Mouse (Mus musculus) embryonic facial prominence, embryonic 10.5 days (tissue): ENCODE results near the gene Aacs. TPM values are rescaled to one million over a fixed set of nuclear protein-coding genes. Genes with fewer than 3 reads are reported as not detected.
"Not testable (repeated sequence)": the region's sequence is repeated elsewhere in the genome, so short reads cannot be mapped to it uniquely, and the experiment has no call there.

ENCODE experiments used
- DNase-seq: peaks from one replicate; pipeline ENCODE4 v3.0.0-alpha.2; 2017; ENCODE audit warnings: low spot score
- H3K27ac ChIP-seq: fragments of 300-500 bp; sonication (generic); replicated peaks from 2 replicates; pipeline ENCODE4 v1.5.1; 2016; ENCODE audit warnings: mild to moderate bottlenecking
- H3K27me3 ChIP-seq: fragments of 300-500 bp; sonication (generic); replicated peaks from 2 replicates; pipeline ENCODE4 v1.6.1; 2016; ENCODE audit warnings: low read depth, mild to moderate bottlenecking; ENCODE audit not compliant: poor library complexity, severe bottlenecking
- H3K36me3 ChIP-seq: fragments of 300-500 bp; sonication (generic); replicated peaks from 2 replicates; pipeline ENCODE4 v1.6.1; 2016; ENCODE audit warnings: mild to moderate bottlenecking, moderate library complexity
- H3K4me1 ChIP-seq: fragments of 300-500 bp; sonication (generic); 2 replicates; pipeline ENCODE4 v1.6.1; 2016
- H3K4me3 ChIP-seq: fragments of 300-500 bp; sonication (generic); 2 replicates; pipeline ENCODE4 v1.5.1; 2016; ENCODE audit warnings: mild to moderate bottlenecking, moderate library complexity
- H3K9me3 ChIP-seq: fragments of 300-500 bp; sonication (generic); 2 replicates; pipeline ENCODE4 v1.6.1; 2016; ENCODE audit warnings: mild to moderate bottlenecking
- WGBS: fragments of 180-500 bp; shearing (Covaris S2); methylation state at CpG from one replicate; pipeline ENCODE4 v1.1.7; 2016; 5-methylcytosine and 5-hydroxymethylcytosine counted together
- polyA plus RNA-seq: library from polyadenylated mRNA; unstranded; fragments of >200 nt; fragmentation: Nextera tagmentation; extraction: Ambion mirVana; gene quantifications from 2 replicates; pipeline ENCODE4 v1.2.1, GENCODE M21; 2016

Aacs gene
- polyA plus RNA-seq, result 51.2 and 60.1 TPM in 2 replicates

DNA sequence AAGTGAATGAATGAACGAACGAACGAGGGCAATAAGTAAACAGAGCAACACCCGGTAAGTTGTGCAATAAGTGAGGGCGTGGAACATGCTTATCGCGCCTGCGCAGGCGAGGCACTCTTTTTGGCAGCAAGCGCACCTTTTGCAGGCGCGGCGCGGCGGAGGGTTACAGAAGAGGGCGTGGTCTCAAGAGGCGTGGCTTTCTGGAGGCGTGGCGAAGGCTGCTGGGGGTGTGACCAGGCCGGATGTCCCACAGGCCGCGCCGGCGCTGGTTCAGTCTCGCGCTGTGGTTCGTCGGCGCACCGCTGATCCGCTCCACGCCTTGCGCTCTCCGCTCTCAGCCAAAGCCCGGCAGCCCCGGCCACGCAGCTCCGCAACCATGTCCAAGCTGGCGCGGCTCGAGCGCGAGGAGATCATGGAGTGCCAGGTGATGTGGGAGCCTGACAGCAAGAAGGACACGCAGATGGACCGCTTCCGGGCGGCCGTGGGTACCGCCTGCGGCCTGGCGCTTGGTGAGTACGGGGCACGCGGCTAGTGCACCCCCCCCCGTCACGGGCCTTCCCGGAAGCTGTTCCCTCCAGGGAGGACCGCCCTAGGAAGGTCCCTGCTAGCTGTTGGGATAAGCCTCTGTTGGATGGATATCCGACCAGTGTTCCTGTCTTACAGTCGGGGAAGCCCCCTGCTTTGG lies at the start of gene Aacs:
Gene Aacs (plus strand): TSS at position 214 of the 685 bp plus-strand sequence.
- Histone ChIP-seq H3K36me3 (peaks cover 20% of the 10 kb centered on the region), H3K9me3 (no peaks in the 10 kb centered on the region), H3K4me3 (peak within 1 kb of the TSS; percentile 92), H3K27me3 (no peaks in the 10 kb centered on the region), H3K27ac (peak within 1 kb of the TSS; percentile 84), H3K4me1 (peaks cover 41% of the 10 kb centered on the region)
- peak; percentile 98 for DNase-seq
- WGBS, result under 1% methylated on average over 60 of the region's 60 CpGs

DNA sequence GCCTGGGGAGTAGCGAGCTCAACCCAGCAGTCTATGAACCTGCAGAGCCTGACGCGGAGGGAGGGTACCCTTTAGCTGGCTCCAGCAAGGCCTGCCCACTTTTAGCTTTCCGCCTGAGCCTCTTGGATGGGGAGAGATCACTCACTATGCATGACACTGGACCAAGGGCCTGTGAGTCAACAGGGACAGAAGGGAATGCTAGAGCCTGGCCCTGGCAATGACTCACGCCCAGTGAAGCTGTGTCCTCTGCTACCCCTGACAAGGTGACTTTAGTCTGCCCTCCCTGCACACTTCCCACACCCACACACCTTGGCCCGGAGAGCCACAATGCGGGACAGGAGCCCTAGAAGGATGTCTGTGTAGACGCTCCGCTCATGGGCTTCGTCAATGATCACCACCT lies 49.3 kb upstream of the Aacs start:
- H3K27me3 ChIP-seq, result no peaks in the 10 kb centered on the region
- WGBS, result 95% methylated on average over 10 of the region's 10 CpGs
- H3K36me3 ChIP-seq, result peaks cover 100% of the 10 kb centered on the region
- DNase-seq, result no peak
- no peaks in the 10 kb centered on the region for H3K9me3 ChIP-seq
- H3K4me1 ChIP-seq, result no peaks in the 10 kb centered on the region
- H3K27ac ChIP-seq, result no peak overlapping the region
- H3K4me3 ChIP-seq, result no peak overlapping the region

GRCm38 (mm10) chr5:125432324-125432723 lies 43.3 kb upstream of the Aacs start:
- H3K9me3 ChIP-seq, H3K27me3 ChIP-seq, H3K27ac ChIP-seq, DNase-seq: not testable (repeated sequence)
- Histone ChIP-seq H3K4me1 (peaks cover 16% of the 10 kb centered on the region), H3K36me3 (peaks cover 47% of the 10 kb centered on the region), H3K4me3 (peak overlapping the region; percentile 85; the same call in 1 of the 2 replicates)
- 92% methylated on average over 2 of the region's 2 CpGs for WGBS

- H3K36me3 ChIP-seq, result peaks cover 31% of the 10 kb centered on the region
- H3K9me3 ChIP-seq, result no peaks in the 10 kb centered on the region
- peak within 1 kb of the TSS; percentile 88 for H3K27ac ChIP-seq
- no peaks in the 10 kb centered on the region for H3K27me3 ChIP-seq
- peak; percentile 96 for DNase-seq
- H3K4me1 ChIP-seq, result peaks cover 16% of the 10 kb centered on the region
- under 1% methylated on average over 46 of the region's 46 CpGs for WGBS
- H3K4me3 ChIP-seq, result peak within 1 kb of the TSS; percentile 85
These were observed 41.7 kb upstream of the Aacs start, which contains the start of gene Dhx37 for GRCm38 (mm10) chr5:125433793-125434337. Gene Dhx37 (minus strand): TSS chr5:125434121.

DNA sequence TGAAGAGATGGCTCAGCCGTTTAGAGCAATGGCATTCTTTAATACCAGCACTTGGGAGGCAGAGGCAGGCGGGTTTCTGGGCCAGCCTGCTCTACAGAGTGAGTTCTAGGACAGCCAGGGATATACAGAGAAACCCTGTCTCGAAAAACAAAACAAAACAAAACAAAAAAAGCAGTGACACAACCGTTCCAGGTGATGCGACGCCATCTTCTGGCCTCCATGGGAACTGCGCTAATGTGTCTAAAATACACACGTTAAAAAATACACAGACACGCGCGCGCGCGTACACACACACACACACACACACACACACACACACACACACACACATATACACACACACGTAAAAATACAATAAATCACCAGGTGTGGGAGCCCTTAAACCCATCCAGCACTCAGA lies 41.3 kb upstream of the Aacs start:
- WGBS, result 56% methylated on average over 15 of the region's 15 CpGs
- DNase-seq, result not testable (repeated sequence)

GRCm38 (mm10) chr5:125440583-125441233 lies 34.9 kb upstream of the Aacs start:
- 2% methylated on average over 7 of the region's 7 CpGs for WGBS
- peaks cover 23% of the 10 kb centered on the region for H3K4me1 ChIP-seq
- peak overlapping the region; percentile 93 for H3K4me3 ChIP-seq
- H3K36me3 ChIP-seq, result peaks cover 26% of the 10 kb centered on the region
- peak overlapping the region; percentile 97 for H3K27ac ChIP-seq
- no peaks in the 10 kb centered on the region for H3K27me3 ChIP-seq
- no peak for DNase-seq
- no peaks in the 10 kb centered on the region for H3K9me3 ChIP-seq

More for the DNA sequence above, 41.3 kb upstream of the Aacs start:
- Histone ChIP-seq H3K27ac (peak overlapping the region; percentile 88; the same call in 1 of the 2 replicates), H3K4me3 (peak overlapping the region; percentile 85), H3K36me3 (peaks cover 27% of the 10 kb centered on the region), H3K4me1 (peaks cover 16% of the 10 kb centered on the region)
- not testable (repeated sequence) for H3K9me3 ChIP-seq, H3K27me3 ChIP-seq

DNA sequence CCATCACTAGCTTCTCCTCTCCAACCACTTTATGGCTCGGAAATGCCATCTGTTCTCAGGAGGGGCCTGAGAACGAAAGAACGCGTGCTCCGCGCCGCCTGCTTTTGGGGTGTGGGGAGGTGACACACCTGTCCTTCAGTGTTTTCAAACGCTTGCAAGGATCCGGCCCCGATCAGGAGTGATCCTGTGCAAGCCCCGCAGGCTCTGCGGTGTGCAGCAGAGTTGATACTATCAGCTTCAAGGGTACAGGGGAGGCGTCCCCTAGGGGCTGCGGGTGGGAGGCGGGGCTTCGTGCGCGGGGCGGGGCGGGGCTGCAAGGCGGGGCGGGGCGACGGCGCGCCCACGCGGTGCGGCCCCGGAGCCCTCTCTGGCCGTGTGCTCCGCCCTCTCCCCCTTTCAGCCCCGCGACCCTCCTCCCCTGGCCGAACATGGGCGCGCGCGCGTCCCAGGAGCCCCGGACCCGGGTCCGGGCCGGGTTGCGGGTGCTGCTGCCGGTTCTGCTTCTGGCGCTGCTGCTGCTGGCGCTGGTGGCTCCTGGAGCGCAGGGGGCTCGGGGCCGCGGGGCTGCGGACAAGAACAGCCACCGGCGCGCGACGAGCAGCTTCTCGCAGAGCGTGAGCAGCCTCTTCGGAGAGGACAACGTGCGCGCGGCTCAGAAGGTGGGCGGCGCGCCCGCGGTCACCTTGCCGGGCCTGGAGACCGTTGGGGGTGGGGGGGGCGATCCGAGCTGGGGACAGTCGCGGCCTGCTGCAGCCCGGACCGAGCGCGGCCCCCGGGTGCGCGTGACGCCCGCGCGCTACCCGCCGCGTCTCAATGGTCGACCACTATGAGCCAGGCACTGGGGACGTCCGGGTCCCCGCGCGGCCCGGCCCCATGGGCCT lies 34.1 kb upstream of the Aacs start, which contains the start of gene Bri3bp:
Gene Bri3bp (plus strand): TSS at position 335 of the 881 bp plus-strand sequence.
- Histone ChIP-seq H3K27me3 (no peaks in the 10 kb centered on the region), H3K4me1 (peaks cover 23% of the 10 kb centered on the region), H3K36me3 (peaks cover 33% of the 10 kb centered on the region), H3K27ac (peak within 1 kb of the TSS; percentile 97), H3K4me3 (peak within 1 kb of the TSS; percentile 93), H3K9me3 (no peaks in the 10 kb centered on the region)
- DNase-seq, result peak; percentile 91
- under 1% methylated on average over 97 of the region's 97 CpGs for WGBS

- Histone ChIP-seq H3K4me1 (peaks cover 23% of the 10 kb centered on the region), H3K27me3 (no peaks in the 10 kb centered on the region), H3K9me3 (no peaks in the 10 kb centered on the region), H3K27ac (peak overlapping the region; percentile 97), H3K36me3 (peaks cover 35% of the 10 kb centered on the region), H3K4me3 (peak overlapping the region; percentile 93)
- peak; percentile 21 for DNase-seq
- WGBS, result 21% methylated on average over 27 of the region's 27 CpGs
These were observed 33.2 kb upstream of the Aacs start for GRCm38 (mm10) chr5:125442136-125442995.

DNA sequence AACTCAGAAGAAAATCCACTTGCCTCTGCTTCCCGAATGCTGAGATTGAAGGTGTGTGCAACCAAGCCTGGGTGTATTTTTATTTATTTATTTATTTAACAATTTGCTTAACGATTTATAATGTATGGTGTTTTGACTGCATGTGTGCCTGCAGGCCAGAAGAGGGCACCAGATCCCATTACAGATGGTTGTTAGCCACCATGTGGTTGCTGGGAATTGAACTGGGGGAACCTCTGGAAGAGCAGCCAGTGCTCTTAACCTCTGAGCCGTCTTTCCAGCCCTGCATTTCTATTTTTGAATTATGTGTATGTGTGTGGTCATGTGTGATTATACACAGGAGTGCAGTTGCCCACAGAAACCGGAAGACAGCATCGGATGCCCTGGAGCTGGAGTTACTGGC lies 32.3 kb upstream of the Aacs start:
- Histone ChIP-seq H3K9me3 (no peaks in the 10 kb centered on the region), H3K27ac (no peak overlapping the region), H3K4me1 (peaks cover 23% of the 10 kb centered on the region), H3K36me3 (peaks cover 35% of the 10 kb centered on the region), H3K4me3 (peak overlapping the region; percentile 93; the same call in 1 of the 2 replicates), H3K27me3 (no peaks in the 10 kb centered on the region)
- WGBS, result 88% methylated on average over 5 of the region's 5 CpGs
- no peak for DNase-seq

- 80% methylated on average over 3 of the region's 3 CpGs for WGBS
- no peak for DNase-seq
- Histone ChIP-seq H3K4me1 (peaks cover 23% of the 10 kb centered on the region), H3K27ac (no peak overlapping the region), H3K27me3 (no peaks in the 10 kb centered on the region), H3K4me3 (no peak overlapping the region), H3K9me3 (no peaks in the 10 kb centered on the region), H3K36me3 (peaks cover 40% of the 10 kb centered on the region)
These were observed 31.7 kb upstream of the Aacs start for GRCm38 (mm10) chr5:125443915-125444314.

- H3K9me3 ChIP-seq, result no peaks in the 10 kb centered on the region
- peaks cover 23% of the 10 kb centered on the region for H3K4me1 ChIP-seq
- 97% methylated on average over 4 of the region's 4 CpGs for WGBS
- H3K27ac ChIP-seq, result no peak overlapping the region
- no peak for DNase-seq
- H3K4me3 ChIP-seq, result no peak overlapping the region
- peaks cover 44% of the 10 kb centered on the region for H3K36me3 ChIP-seq
- no peaks in the 10 kb centered on the region for H3K27me3 ChIP-seq
These were observed 31.1 kb upstream of the Aacs start for GRCm38 (mm10) chr5:125444554-125444953.
